Mouse (Mus musculus) inflammation-experienced regulatory T-cells, adult 6 months (primary cell): ENCODE data around the gene Olfr506. TPM values are rescaled to one million over a fixed set of nuclear protein-coding genes. Genes with fewer than 3 reads are reported as not detected.
"Not testable (repeated sequence)": the region's sequence is repeated elsewhere in the genome, so short reads cannot be mapped to it uniquely, and the experiment has no call there.

Experiments used
- ATAC-seq: one replicate; pipeline ENCODE4 v1.8.0; 2017
- polyA plus RNA-seq, 3 experiments: library from polyadenylated mRNA; unstranded; fragments of 100-300 nt; shearing (Covaris generic); gene quantifications; one replicate each; pipeline ENCODE4 v1.2.1; 2017

The Olfr506 gene
- polyA plus RNA-seq: not detected

- ATAC-seq: no peak
Measured at GRCm38 (mm10) chr7:108610487-108610886, at the start of gene Olfr506. Gene Olfr506, plus strand, starts transcription at chr7:108610787.

GRCm38 (mm10) chr7:108565693-108566092, 44.9 kb upstream of the Olfr506 start, which contains the start of gene Olfr504:
Gene Olfr504, minus strand, starts transcription at chr7:108565793.
- ATAC-seq: no peak

GRCm38 (mm10) chr7:108589797-108590196, 20.8 kb upstream of the Olfr506 start:
- no peak for ATAC-seq

GRCm38 (mm10) chr7:108601916-108602315, 8.7 kb upstream of the Olfr506 start:
- ATAC-seq: not testable (repeated sequence)

- ATAC-seq: no peak
Measured at GRCm38 (mm10) chr7:108614110-108614509, 3.5 kb downstream of the Olfr506 start.

GRCm38 (mm10) chr7:108616781-108617180, 6.2 kb downstream of the Olfr506 start:
- not testable (repeated sequence) for ATAC-seq

- no peak for ATAC-seq
Measured at GRCm38 (mm10) chr7:108621514-108621913, 10.9 kb downstream of the Olfr506 start, which contains the start of gene Olfr507. Gene Olfr507, plus strand, starts transcription at chr7:108621814.

- no peak for ATAC-seq
Measured at GRCm38 (mm10) chr7:108629694-108630093, 19.1 kb downstream of the Olfr506 start, which contains the start of gene Olfr508. Gene Olfr508, plus strand, starts transcription at chr7:108629994.

GRCm38 (mm10) chr7:108651806-108652205, 41.2 kb downstream of the Olfr506 start, which contains the start of gene Olfr509:
Gene Olfr509, minus strand, starts transcription at chr7:108651906.
- no peak for ATAC-seq

GRCm38 (mm10) chr7:108662419-108662818, 51.8 kb downstream of the Olfr506 start:
- no peak for ATAC-seq

Other genes with a start within 250 kb of the Olfr506 start
- not detected for gene Olfr494, start 245.5 kb upstream of the Olfr506 start, polyA plus RNA-seq
- not detected for gene Olfr495, start 217.6 kb upstream of the Olfr506 start, polyA plus RNA-seq
- gene Olfr497, start 190.4 kb upstream of the Olfr506 start, polyA plus RNA-seq: not detected
- not detected for gene Olfr498, start 145.5 kb upstream of the Olfr506 start, polyA plus RNA-seq
- not detected for gene Olfr502, start 85.7 kb upstream of the Olfr506 start, polyA plus RNA-seq
- not detected for gene Olfr503, start 66.3 kb upstream of the Olfr506 start, polyA plus RNA-seq
- not detected for gene Olfr504, start 45.0 kb upstream of the Olfr506 start, polyA plus RNA-seq
- not detected for gene Olfr507, start 11.0 kb downstream of the Olfr506 start, polyA plus RNA-seq
- gene Olfr508, start 19.2 kb downstream of the Olfr506 start, polyA plus RNA-seq: not detected
- not detected for gene Olfr509, start 41.1 kb downstream of the Olfr506 start, polyA plus RNA-seq
- gene Olfr510, start 55.6 kb downstream of the Olfr506 start, polyA plus RNA-seq: not detected
- gene Olfr512, start 102.5 kb downstream of the Olfr506 start, polyA plus RNA-seq: not detected
- gene Olfr513, start 140.2 kb downstream of the Olfr506 start, polyA plus RNA-seq: not detected
- gene Olfr514, start 215.2 kb downstream of the Olfr506 start, polyA plus RNA-seq: not detected
- gene Olfr516, start 239.7 kb downstream of the Olfr506 start, polyA plus RNA-seq: not detected